Mouse (Mus musculus) CH12.LX (cell line): ENCODE data around the gene Tsen54.

Experiments used
- CTCF ChIP-seq, 2 experiments: IDR thresholded peaks in 1 of 2; conservative IDR thresholded peaks in 1 of 2; 2 replicates each; pipeline ENCODE4 v1.5.1; 2011 to 2012; ENCODE audit warnings: low read depth in 2 of 2, low read length in 2 of 2, improper control_type of control experiment in 1 of 2, inconsistent platforms in 1 of 2, mild to moderate bottlenecking in 1 of 2, moderate library complexity in 1 of 2
- ELF1 ChIP-seq: IDR thresholded peaks from 2 replicates; pipeline ENCODE4 v1.6.1; 2014; ENCODE audit warnings: low read depth, mild to moderate bottlenecking, inconsistent platforms, low read length, improper control_type of control experiment
- HCFC1 ChIP-seq: IDR thresholded peaks from 2 replicates; pipeline ENCODE4 v1.6.1; 2012; ENCODE audit warnings: low read depth, mild to moderate bottlenecking, inconsistent platforms, low read length, improper control_type of control experiment
- IRF4 ChIP-seq: IDR thresholded peaks from 2 replicates; pipeline ENCODE4 v1.6.1; 2014; ENCODE audit warnings: low read depth, mild to moderate bottlenecking, inconsistent platforms, low read length, improper control_type of control experiment
- UBTF ChIP-seq: IDR thresholded peaks from 2 replicates; pipeline ENCODE4 v1.6.1; 2012; ENCODE audit warnings: low read depth, mild to moderate bottlenecking, inconsistent platforms, low read length, improper control_type of control experiment, moderate library complexity

DNA sequence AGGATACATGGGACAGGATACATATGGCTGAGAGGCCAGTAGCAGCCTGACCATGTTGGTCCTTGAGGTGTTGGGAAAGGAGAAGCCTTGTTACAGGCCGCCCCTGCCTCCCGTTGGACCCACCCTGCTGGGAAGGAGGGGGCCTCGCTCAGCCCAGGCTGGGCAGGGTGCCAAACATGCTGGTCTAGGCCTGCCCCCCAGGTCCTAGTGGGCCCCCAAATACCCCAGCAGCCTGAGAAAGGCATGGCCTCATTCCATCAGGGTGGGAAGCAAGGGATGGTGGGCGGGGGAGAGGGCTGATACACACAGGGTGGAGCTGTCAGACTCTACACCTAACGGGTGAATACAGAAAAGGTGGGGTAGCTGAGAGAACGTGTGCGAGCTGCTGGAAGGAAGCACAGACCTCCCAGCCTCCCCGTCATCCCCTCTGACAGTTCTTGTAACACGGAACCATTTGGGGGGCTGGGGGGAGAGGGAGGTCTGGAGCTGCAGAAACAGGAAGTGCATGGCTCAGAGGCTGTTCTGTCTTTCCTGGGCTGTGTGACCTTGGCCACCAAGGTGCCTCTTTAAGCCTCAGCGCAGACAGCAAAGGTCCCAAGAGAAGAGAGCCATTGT, 5.7 kb upstream of the Tsen54 start:
- no peak for TF ChIP-seq HCFC1
- no peak for TF ChIP-seq UBTF
- no peak for TF ChIP-seq ELF1
- no peak for TF ChIP-seq IRF4
- TF ChIP-seq CTCF (conservative IDR thresholded peaks at IDR 0.05 in 1 of 2, IDR thresholded peaks at IDR 0.05 in 1 of 2; ENCODE audit: low read depth in 2 of 2, low read length in 2 of 2) = no peak
